Mouse (Mus musculus) gastrocnemius, adult 2 months (tissue): ENCODE data around the gene Atp12a. TPM values are rescaled to one million over a fixed set of nuclear protein-coding genes. Genes with fewer than 3 reads are reported as not detected.

Source experiments
- DNase-seq: peaks from one replicate; pipeline ENCODE4 v3.0.0; 2022
- H3K27ac ChIP-seq: fragments of 200-600 bp; 2 replicates; pipeline ENCODE4 v1.8.1; 2022; ENCODE audit warnings: mild to moderate bottlenecking
- H3K4me3 ChIP-seq: fragments of 200-600 bp; 2 replicates; pipeline ENCODE4 v1.8.1; 2022; ENCODE audit warnings: mild to moderate bottlenecking, moderate library complexity
- CTCF ChIP-seq: fragments of 200-600 bp; IDR thresholded peaks from 2 replicates; pipeline ENCODE4 v1.8.1; 2022; ENCODE audit warnings: antibody characterized with exemption, mild to moderate bottlenecking, moderate library complexity
- intact Hi-C: fragments of 180-260 bp; cut with DNase I; formaldehyde crosslinking; loops from one replicate; pipeline ENCODE4 v1.15.1; 2025
- long read RNA-seq, 2 experiments: library from polyadenylated mRNA; stranded (forward); transcript quantifications; one replicate each; pipeline ENCODE4 v2.0.0; 2021
- total RNA-seq, 2 experiments: library from RNA; stranded (reverse); gene quantifications; 2 replicates each; pipeline ENCODE4 v1.2.3; 2021

Atp12a gene
- not detected for total RNA-seq
- long read RNA-seq, experiment 1 = 0 reads
- long read RNA-seq, experiment 2 = 0 reads

DNA sequence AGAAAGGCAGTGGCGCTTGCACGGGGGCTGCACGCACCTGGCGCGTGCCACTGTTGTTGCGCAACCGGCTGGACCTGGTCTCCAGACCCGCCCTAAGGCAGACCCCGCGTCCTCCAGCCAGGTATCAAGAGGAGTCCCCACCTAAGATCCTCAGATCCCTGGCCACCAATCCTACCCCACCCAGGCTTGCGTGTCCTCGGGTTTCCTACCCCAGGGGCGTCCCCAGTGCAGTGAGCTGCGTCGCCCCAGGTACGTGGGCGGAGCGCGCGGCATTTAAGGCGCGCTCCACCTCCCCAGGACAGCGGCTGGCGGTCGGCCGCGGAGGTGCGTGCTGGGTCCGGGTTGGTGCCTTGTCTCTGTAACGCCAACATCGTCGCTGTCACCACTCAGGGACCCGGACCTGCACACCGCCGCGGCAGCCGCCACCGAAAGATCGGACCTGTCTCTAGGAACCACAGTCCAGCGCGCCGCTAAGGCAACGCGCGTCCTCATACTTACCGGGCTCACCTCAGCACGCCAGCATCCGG lies at the start of gene Atp12a:
TSS of gene Atp12a (plus strand) at position 358 of the 527 bp plus-strand sequence.
- H3K4me3 ChIP-seq = peak within 1 kb of the TSS; percentile 49
- no peak for DNase-seq
- no peak within 1 kb of the TSS for H3K27ac ChIP-seq
- no peak for TF ChIP-seq CTCF
- intact Hi-C loops = no loop called here

DNA sequence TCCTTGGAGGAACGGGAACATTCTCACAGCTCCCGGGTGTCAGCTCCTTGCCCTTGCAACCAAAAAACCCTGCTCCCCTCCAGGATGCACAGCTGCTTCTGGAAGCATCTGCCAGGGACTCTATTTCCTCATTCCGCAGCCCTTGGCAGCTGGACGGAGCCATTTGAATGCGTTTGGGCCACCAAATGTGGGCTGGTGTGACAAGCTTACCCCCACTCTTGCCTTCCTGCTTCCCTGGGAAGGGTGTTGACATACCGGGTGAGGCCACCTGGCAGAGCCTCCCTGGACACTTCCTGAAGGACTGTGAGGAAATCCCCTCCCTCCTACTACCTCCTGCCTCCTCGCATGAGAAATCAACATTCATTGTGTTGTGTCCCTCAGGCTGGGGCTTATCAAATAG lies 49.3 kb upstream of the Atp12a start:
- Histone ChIP-seq H3K27ac (peak overlapping the region; percentile 48), H3K4me3 (0 out of 2 replicates have a peak overlapping the region, but pooled peaks have one; percentile 9)
- intact Hi-C loops = no loop called here
- TF ChIP-seq CTCF = no peak
- DNase-seq = no peak

GRCm38 (mm10) chr14:56316333-56316732 lies 48.5 kb upstream of the Atp12a start:
- no peak for TF ChIP-seq CTCF
- intact Hi-C loops = no loop called here
- no peak for DNase-seq
- Histone ChIP-seq H3K27ac (no peak overlapping the region; the same call in 1 of the 2 replicates), H3K4me3 (no peak overlapping the region)

DNA sequence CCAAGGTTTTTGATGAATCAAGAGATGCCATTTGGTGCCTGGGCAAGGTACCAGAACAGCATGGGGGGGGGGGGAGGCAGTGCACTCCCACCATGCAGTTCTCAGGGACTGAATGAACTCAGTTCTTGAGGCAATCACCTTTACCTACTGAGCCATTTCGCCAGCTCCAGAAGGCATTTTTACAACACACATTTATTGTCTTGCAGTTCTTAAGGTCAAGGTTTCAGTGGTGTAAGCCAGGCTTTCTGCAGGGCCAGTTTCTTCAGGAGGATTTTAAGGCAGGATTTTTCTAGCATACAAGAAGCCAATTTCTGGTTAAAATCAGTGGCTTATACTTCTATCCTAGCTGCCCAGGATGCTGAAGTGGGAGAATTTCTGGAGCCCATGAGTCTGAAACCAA lies 41.9 kb upstream of the Atp12a start:
- no peak for DNase-seq
- no peak for TF ChIP-seq CTCF
- intact Hi-C loops = no loop called here
- Histone ChIP-seq H3K4me3 (no peak overlapping the region), H3K27ac (no peak overlapping the region)

DNA sequence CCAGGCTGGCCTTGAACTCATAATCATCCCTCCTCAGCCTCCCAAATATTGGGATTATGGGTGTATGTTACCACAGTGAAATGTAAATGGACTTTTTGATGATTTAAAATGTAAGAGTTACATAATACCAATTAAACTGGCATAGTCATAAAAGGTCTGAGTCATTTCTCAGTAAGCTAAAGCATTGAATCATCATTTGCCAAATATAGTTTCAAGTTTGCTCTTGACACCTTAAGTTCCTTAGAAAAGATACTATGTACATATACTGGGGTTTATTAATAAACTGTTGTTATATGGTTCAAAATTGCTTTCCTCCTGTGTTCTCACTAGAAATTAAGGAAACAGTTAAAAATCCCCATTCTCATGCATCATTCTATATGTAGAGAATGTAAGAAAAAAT lies 39.8 kb upstream of the Atp12a start:
- Histone ChIP-seq H3K4me3 (no peak overlapping the region), H3K27ac (no peak overlapping the region)
- no peak for DNase-seq
- no peak for TF ChIP-seq CTCF
- intact Hi-C loops = no loop called here

GRCm38 (mm10) chr14:56333700-56334099 lies 31.2 kb upstream of the Atp12a start:
- DNase-seq = no peak
- H3K4me3 ChIP-seq = no peak overlapping the region
- H3K27ac ChIP-seq = no peak overlapping the region
- no peak for TF ChIP-seq CTCF
- intact Hi-C loops = no loop called here

DNA sequence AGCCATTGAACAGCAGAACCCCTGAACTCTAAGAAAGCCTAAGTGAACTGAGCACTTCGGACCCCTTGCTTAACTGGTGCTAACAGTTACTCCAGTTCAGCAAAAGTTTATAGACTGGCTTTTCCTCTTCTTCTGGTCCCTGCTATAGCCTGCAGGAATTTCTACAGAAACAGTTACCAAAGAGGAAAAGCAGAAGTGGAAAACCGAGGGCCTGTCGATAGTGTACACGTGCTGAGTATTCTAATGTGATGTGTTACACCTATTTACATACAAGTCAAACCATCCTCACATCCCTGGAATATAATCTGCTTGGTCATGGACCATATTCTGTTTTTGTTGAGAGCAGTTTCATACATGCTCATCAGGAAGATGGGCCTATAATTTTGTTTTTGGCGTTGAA lies 30.4 kb upstream of the Atp12a start:
- intact Hi-C loops = no loop called here
- no peak overlapping the region for H3K4me3 ChIP-seq
- no peak for DNase-seq
- no peak overlapping the region for H3K27ac ChIP-seq
- TF ChIP-seq CTCF = no peak

- intact Hi-C loops = no loop called here
- Histone ChIP-seq H3K4me3 (no peak overlapping the region), H3K27ac (no peak overlapping the region)
- DNase-seq = no peak
- no peak for TF ChIP-seq CTCF
Measured at GRCm38 (mm10) chr14:56336032-56336431, 28.8 kb upstream of the Atp12a start.

GRCm38 (mm10) chr14:56337075-56337474 lies 27.8 kb upstream of the Atp12a start:
- H3K4me3 ChIP-seq = no peak overlapping the region
- DNase-seq = no peak
- no peak overlapping the region for H3K27ac ChIP-seq
- no peak for TF ChIP-seq CTCF
- intact Hi-C loops = no loop called here

DNA sequence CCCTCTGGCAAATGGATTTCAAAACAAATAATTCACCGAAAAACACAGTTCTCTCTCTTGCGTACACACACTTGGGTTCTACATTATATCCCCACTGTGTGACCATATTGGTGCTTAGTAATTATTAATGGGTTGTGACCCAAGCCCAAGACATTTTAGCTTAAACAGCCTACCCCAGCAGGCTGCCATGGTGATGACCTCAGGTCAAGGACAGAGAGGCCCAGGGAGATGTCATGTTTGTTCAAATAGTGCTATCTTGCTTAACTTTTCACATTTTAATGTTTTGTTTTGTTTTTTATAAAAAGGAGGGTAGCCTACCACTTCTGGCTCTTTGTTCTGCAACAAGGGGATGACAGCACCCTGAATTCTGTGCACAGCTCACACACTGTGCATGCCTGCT lies 27.2 kb upstream of the Atp12a start:
- Histone ChIP-seq H3K27ac (no peak overlapping the region), H3K4me3 (no peak overlapping the region)
- TF ChIP-seq CTCF = no peak
- intact Hi-C loops = no loop called here
- DNase-seq = no peak

GRCm38 (mm10) chr14:56338882-56339442 lies 25.9 kb upstream of the Atp12a start:
- H3K4me3 ChIP-seq = no peak overlapping the region
- no peak overlapping the region for H3K27ac ChIP-seq
- intact Hi-C loops = no loop called here
- no peak for TF ChIP-seq CTCF
- no peak for DNase-seq

DNA sequence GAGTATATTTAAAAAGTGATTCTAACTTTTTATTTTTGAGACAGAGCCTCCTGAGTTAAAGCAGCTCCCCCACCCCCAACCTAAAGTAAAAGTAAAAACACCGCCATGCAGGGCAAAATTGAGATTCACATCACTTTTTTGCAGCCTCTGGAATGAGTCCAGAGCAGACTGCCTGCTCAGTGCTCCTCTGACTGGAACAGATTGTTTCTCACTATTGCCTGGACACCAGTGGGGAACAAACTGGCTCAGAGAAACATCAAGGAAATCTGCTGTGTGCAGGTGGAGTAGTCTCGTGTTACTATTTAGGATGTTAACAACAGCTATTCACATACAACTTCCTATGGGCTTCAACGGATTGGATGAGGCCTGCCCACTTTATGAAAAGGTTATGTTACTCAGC lies 16.2 kb upstream of the Atp12a start:
- intact Hi-C loops = no loop called here
- TF ChIP-seq CTCF = no peak
- H3K27ac ChIP-seq = no peak overlapping the region
- no peak for DNase-seq
- no peak overlapping the region for H3K4me3 ChIP-seq

- Histone ChIP-seq H3K27ac (no peak overlapping the region), H3K4me3 (no peak overlapping the region)
- intact Hi-C loops = no loop called here
- no peak for DNase-seq
- no peak for TF ChIP-seq CTCF
Measured at GRCm38 (mm10) chr14:56349541-56349940, 15.3 kb upstream of the Atp12a start.

DNA sequence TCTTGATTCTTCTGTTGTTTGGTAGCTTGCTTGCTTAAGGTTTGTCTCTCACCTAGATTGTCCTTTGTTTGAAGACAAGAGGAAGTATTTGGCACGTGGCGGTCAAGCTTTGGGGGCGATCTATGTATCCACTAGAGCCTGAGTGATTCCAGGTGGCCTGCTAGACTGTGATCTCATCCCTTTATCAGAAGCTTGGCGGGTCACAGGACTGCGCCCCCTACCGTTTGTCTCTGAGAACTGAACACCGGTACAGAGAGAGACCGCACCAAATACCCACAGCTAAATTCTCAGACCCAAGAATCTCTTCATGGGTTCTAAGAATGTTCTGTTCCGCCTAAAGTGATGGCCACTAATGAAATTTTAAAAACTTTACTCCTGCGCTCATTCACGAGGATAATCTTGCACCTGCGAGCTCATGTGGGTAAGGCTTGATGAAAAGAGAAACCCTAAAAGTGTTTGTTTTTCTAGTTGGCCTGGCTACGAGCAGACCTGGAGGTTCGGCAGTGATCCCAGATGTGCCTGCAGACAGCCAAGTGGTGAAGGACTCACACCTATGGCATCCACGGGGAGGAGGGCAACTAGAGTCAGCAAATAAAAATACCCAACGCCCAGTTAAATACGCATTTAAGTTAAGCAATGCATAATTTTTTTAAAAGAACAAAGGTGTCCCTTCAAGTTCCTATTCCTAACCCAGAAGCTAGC lies 12.8 kb upstream of the Atp12a start:
- H3K4me3 ChIP-seq = no peak overlapping the region
- TF ChIP-seq CTCF = peak; percentile 60
- DNase-seq = peak; percentile 27
- intact Hi-C loops = no loop called here
- H3K27ac ChIP-seq = no peak overlapping the region
